Mouse (Mus musculus): ENCODE data around the gene Thsd7b.

DNA sequence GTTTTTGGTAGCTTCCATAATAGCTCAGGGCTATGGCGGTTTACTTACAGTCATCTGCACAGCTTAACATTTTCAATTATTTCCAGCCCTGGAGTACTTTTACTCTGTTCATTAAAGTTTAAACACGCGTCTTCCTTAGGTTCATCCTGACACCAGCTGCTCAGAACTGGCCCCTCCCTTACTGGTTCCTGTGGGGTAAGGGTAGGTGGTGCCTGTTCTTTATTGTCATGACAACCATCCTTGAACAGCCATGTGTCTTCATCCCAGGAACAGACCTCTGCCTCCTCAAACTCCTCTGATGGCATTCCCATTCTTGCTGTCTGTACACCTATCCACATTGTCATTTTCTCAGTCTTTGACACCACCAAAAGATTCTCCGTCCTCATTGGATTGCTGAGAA lies 285.0 kb downstream of the Thsd7b start:
- TF ChIP-seq CTCF (IDR thresholded peaks at IDR 0.05) = no peak
- TF ChIP-seq POLR2A (IDR thresholded peaks at IDR 0.05; ENCODE audit: insufficient read depth, low read depth, low read length) = no peak
